Mouse (Mus musculus) neural tube, embryonic 12.5 days (tissue): ENCODE measurements around the gene Ccdc114. TPM values are rescaled to one million over a fixed set of nuclear protein-coding genes. Genes with fewer than 3 reads are reported as not detected.

Source experiments
- polyA plus RNA-seq: library from polyadenylated mRNA; unstranded; fragments of >200 nt; fragmentation: Nextera tagmentation; extraction: Ambion mirVana; gene quantifications from 2 replicates; pipeline ENCODE4 v1.2.1, GENCODE M21; 2016

Gene Ccdc114
- polyA plus RNA-seq, 1 experiment from 2014 or later, result 3.7 TPM

Other genes with a start within 250 kb of the Ccdc114 start
- gene Ntn5, start 240.1 kb upstream of the Ccdc114 start, polyA plus RNA-seq, result 1.2 and 1.7 TPM in 2 replicates
- 1.0 and 1.2 TPM in 2 replicates for gene Sec1, start 229.7 kb upstream of the Ccdc114 start, polyA plus RNA-seq
- gene Car11, start 224.2 kb upstream of the Ccdc114 start, polyA plus RNA-seq, result 35.5 and 36.6 TPM in 2 replicates
- 4.1 TPM in 2 replicates for gene Dbp, start 219.0 kb upstream of the Ccdc114 start, polyA plus RNA-seq
- 665 and 700 TPM in 2 replicates for gene Rpl18, start 208.6 kb upstream of the Ccdc114 start, polyA plus RNA-seq
- gene Sphk2, start 206.1 kb upstream of the Ccdc114 start, polyA plus RNA-seq, result 28.0 and 29.0 TPM in 2 replicates
- gene Fam83e, start 202.9 kb upstream of the Ccdc114 start, polyA plus RNA-seq, result 0.94 and 1.00 TPM in 2 replicates
- gene Spaca4, start 198.3 kb upstream of the Ccdc114 start, polyA plus RNA-seq, result not detected in 2 replicates
- 10.9 and 14.1 TPM in 2 replicates for gene Lmtk3, start 140.3 kb upstream of the Ccdc114 start, polyA plus RNA-seq
- 2.1 and 2.4 TPM in 2 replicates for gene Sult2b1, start 139.4 kb upstream of the Ccdc114 start, polyA plus RNA-seq
- gene Cyth2, start 109.5 kb upstream of the Ccdc114 start, polyA plus RNA-seq, result 305 and 308 TPM in 2 replicates
- 0.86 and 0.87 TPM in 2 replicates for gene Kcnj14, start 99.3 kb upstream of the Ccdc114 start, polyA plus RNA-seq
- gene Grwd1, start 93.1 kb upstream of the Ccdc114 start, polyA plus RNA-seq, result 48.3 and 50.7 TPM in 2 replicates
- gene Kdelr1, start 51.3 kb upstream of the Ccdc114 start, polyA plus RNA-seq, result 41.8 and 54.4 TPM in 2 replicates
- 1.3 and 1.5 TPM in 2 replicates for gene Grin2d, start 45.7 kb upstream of the Ccdc114 start, polyA plus RNA-seq
- 0.22 and 0.56 TPM in 2 replicates for gene Syngr4, start 27.4 kb upstream of the Ccdc114 start, polyA plus RNA-seq
- gene Tmem143, start 27.1 kb upstream of the Ccdc114 start, polyA plus RNA-seq, result 3.9 and 4.4 TPM in 2 replicates
- 32.8 and 33.2 TPM in 2 replicates for gene Emp3, start 2.7 kb upstream of the Ccdc114 start, polyA plus RNA-seq
- 0.22 and 0.71 TPM in 2 replicates for gene Abcc6, start 106.2 kb downstream of the Ccdc114 start, polyA plus RNA-seq
- gene Nomo1, start 109.6 kb downstream of the Ccdc114 start, polyA plus RNA-seq, result 33.3 and 36.4 TPM in 2 replicates
- gene Kcnj11, start 176.7 kb downstream of the Ccdc114 start, polyA plus RNA-seq, result 0.64 and 0.79 TPM in 2 replicates